Mouse (Mus musculus): ENCODE data around the gene Tbx4. TPM values are rescaled to one million over a fixed set of nuclear protein-coding genes. Genes with fewer than 3 reads are reported as not detected.
A peak's percentile ranks its signal among the peaks of the same experiment; 100 is the strongest.

Gene Tbx4
- polyA plus RNA-seq, 1 experiment from 2014 or later: 0.21 TPM

GRCm38 (mm10) chr11:85886429-85886785 is 185 bp downstream of the Tbx4 start:
- Histone ChIP-seq H3K9me3 (ENCODE audit: control insufficient read depth, low read length) (no peaks in the 10 kb centered on the region), H3K4me2 (ENCODE audit: low read depth, low read length, severe bottlenecking) (no peak overlapping the region), H3K4me1 (replicated peaks; ENCODE audit: control insufficient read depth, insufficient read depth, low read length) (peaks cover 13% of the 10 kb centered on the region), H3K27me3 (ENCODE audit: control insufficient read depth, insufficient read depth, low read length) (peaks cover 59% of the 10 kb centered on the region), H3K27ac (ENCODE audit: low read depth, low read length) (no peak overlapping the region), H3K9ac (ENCODE audit: low read length) (no peak overlapping the region), H3K36me3 (ENCODE audit: control insufficient read depth, insufficient read depth, low read length) (no peaks in the 10 kb centered on the region), H3K4me3 (ENCODE audit: low read depth, low read length) (no peak overlapping the region)
- DNase-seq (ENCODE audit: low spot score): no peak
- ATAC-seq (replicated peaks; ENCODE audit: low FRiP score): no peak
- 1% methylated on average over 22 of the region's 22 CpGs for WGBS

DNA sequence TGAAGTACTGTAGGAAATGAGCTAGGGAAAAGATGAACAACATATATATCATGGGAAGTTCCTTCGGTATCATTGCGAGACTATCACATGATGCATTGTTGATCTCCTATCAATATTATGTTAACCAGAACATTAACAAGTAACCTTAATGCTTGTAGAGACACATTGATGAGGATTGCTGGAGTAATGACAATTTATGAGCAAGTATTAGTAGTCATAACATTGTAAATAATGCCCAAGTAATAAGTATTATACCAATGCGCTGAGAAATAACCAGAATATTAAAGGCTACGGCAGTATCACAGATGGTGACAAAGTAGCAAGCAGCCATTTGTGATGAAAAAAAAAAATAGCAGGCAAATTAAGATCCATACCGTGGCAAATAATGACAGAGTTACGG is 1.1 kb downstream of the Tbx4 start:
- DNase-seq (ENCODE audit: low spot score): no peak
- no peaks in the 10 kb centered on the region for H3K9me3 ChIP-seq (ENCODE audit: control insufficient read depth, low read length)
- no peak for ATAC-seq (replicated peaks; ENCODE audit: low FRiP score)
- no peaks in the 10 kb centered on the region for H3K36me3 ChIP-seq (ENCODE audit: control insufficient read depth, insufficient read depth, low read length)
- no peak overlapping the region for H3K4me2 ChIP-seq (ENCODE audit: low read depth, low read length, severe bottlenecking)
- H3K4me1 ChIP-seq (replicated peaks; ENCODE audit: control insufficient read depth, insufficient read depth, low read length): peaks cover 13% of the 10 kb centered on the region
- no peak overlapping the region for H3K9ac ChIP-seq (ENCODE audit: low read length)
- H3K4me3 ChIP-seq (ENCODE audit: low read depth, low read length): no peak overlapping the region
- peaks cover 68% of the 10 kb centered on the region for H3K27me3 ChIP-seq (ENCODE audit: control insufficient read depth, insufficient read depth, low read length)
- WGBS: 19% methylated on average over 6 of the region's 6 CpGs
- no peak overlapping the region for H3K27ac ChIP-seq (ENCODE audit: low read depth, low read length)

DNA sequence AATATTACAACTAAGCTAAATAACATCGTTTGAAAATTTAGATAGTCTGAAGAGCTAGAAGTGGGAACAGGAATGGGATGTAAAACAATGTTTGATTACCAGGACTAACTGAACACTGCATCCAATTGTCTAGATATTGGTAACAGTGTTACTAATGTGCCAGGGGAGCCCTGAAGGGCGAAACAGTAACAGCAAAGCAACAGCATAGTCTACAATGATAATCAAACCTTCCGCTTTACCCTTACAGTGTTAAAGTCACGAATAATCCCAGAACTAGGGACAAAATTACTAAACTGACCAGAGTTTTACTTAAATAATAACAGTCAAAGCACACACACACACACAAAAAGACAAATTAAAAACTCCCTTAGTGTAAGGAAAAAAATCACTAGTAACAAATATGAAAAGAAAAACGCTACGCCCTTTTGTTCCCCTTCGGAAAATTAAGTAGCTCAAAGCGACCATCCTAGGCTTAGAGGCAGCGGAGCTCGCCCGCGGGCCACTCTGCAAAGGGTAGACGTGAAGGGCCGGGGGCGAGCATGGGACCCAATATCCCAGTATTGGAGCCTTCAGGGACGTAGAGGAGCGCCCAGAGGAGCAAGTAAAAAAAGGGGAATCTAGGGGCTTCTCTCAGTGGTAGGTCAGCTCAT is 1.7 kb downstream of the Tbx4 start:
- WGBS: 1% methylated on average over 17 of the region's 17 CpGs
- no peak overlapping the region for H3K4me3 ChIP-seq (ENCODE audit: low read depth, low read length)
- ATAC-seq (replicated peaks; ENCODE audit: low FRiP score) (no peak), DNase-seq (ENCODE audit: low spot score) (no peak)
- no peak overlapping the region for H3K9ac ChIP-seq (ENCODE audit: low read length)
- peaks cover 75% of the 10 kb centered on the region for H3K27me3 ChIP-seq (ENCODE audit: control insufficient read depth, insufficient read depth, low read length)
- H3K27ac ChIP-seq (ENCODE audit: low read depth, low read length): no peak overlapping the region
- no peaks in the 10 kb centered on the region for H3K36me3 ChIP-seq (ENCODE audit: control insufficient read depth, insufficient read depth, low read length)
- no peak overlapping the region for H3K4me2 ChIP-seq (ENCODE audit: low read depth, low read length, severe bottlenecking)
- peaks cover 13% of the 10 kb centered on the region for H3K4me1 ChIP-seq (replicated peaks; ENCODE audit: control insufficient read depth, insufficient read depth, low read length)
- no peaks in the 10 kb centered on the region for H3K9me3 ChIP-seq (ENCODE audit: control insufficient read depth, low read length)

GRCm38 (mm10) chr11:85888451-85888961 is 2.3 kb downstream of the Tbx4 start:
- H3K9me3 ChIP-seq (ENCODE audit: control insufficient read depth, low read length): no peaks in the 10 kb centered on the region
- H3K27ac ChIP-seq (ENCODE audit: low read depth, low read length): no peak overlapping the region
- H3K4me3 ChIP-seq (ENCODE audit: low read depth, low read length): no peak overlapping the region
- H3K36me3 ChIP-seq (ENCODE audit: control insufficient read depth, insufficient read depth, low read length): no peaks in the 10 kb centered on the region
- peaks cover 13% of the 10 kb centered on the region for H3K4me1 ChIP-seq (replicated peaks; ENCODE audit: control insufficient read depth, insufficient read depth, low read length)
- no peak overlapping the region for H3K9ac ChIP-seq (ENCODE audit: low read length)
- H3K27me3 ChIP-seq (ENCODE audit: control insufficient read depth, insufficient read depth, low read length): peaks cover 80% of the 10 kb centered on the region
- ATAC-seq (replicated peaks; ENCODE audit: low FRiP score) (no peak), DNase-seq (ENCODE audit: low spot score) (peak; percentile 66)
- WGBS: 3% methylated on average over 26 of the region's 26 CpGs
- H3K4me2 ChIP-seq (ENCODE audit: low read depth, low read length, severe bottlenecking): no peak overlapping the region

GRCm38 (mm10) chr11:85889056-85889729 is 3.0 kb downstream of the Tbx4 start:
- Histone ChIP-seq H3K9me3 (ENCODE audit: control insufficient read depth, low read length) (no peaks in the 10 kb centered on the region), H3K27ac (ENCODE audit: low read depth, low read length) (no peak overlapping the region), H3K36me3 (ENCODE audit: control insufficient read depth, insufficient read depth, low read length) (no peaks in the 10 kb centered on the region), H3K4me3 (ENCODE audit: low read depth, low read length) (no peak overlapping the region), H3K27me3 (ENCODE audit: control insufficient read depth, insufficient read depth, low read length) (peaks cover 86% of the 10 kb centered on the region), H3K9ac (ENCODE audit: low read length) (no peak overlapping the region), H3K4me1 (replicated peaks; ENCODE audit: control insufficient read depth, insufficient read depth, low read length) (peaks cover 13% of the 10 kb centered on the region), H3K4me2 (ENCODE audit: low read depth, low read length, severe bottlenecking) (no peak overlapping the region)
- ATAC-seq (replicated peaks; ENCODE audit: low FRiP score) (no peak), DNase-seq (ENCODE audit: low spot score) (no peak)
- WGBS: 10% methylated on average over 8 of the region's 8 CpGs

GRCm38 (mm10) chr11:85889730-85890562 is 3.7 kb downstream of the Tbx4 start:
- ATAC-seq (replicated peaks; ENCODE audit: low FRiP score) (no peak), DNase-seq (ENCODE audit: low spot score) (no peak)
- peaks cover 15% of the 10 kb centered on the region for H3K4me1 ChIP-seq (replicated peaks; ENCODE audit: control insufficient read depth, insufficient read depth, low read length)
- WGBS: under 1% methylated on average over 47 of the region's 47 CpGs
- peaks cover 87% of the 10 kb centered on the region for H3K27me3 ChIP-seq (ENCODE audit: control insufficient read depth, insufficient read depth, low read length)
- H3K4me2 ChIP-seq (ENCODE audit: low read depth, low read length, severe bottlenecking): no peak overlapping the region
- no peaks in the 10 kb centered on the region for H3K36me3 ChIP-seq (ENCODE audit: control insufficient read depth, insufficient read depth, low read length)
- H3K9ac ChIP-seq (ENCODE audit: low read length): no peak overlapping the region
- H3K27ac ChIP-seq (ENCODE audit: low read depth, low read length): no peak overlapping the region
- no peaks in the 10 kb centered on the region for H3K9me3 ChIP-seq (ENCODE audit: control insufficient read depth, low read length)
- H3K4me3 ChIP-seq (ENCODE audit: low read depth, low read length): no peak overlapping the region

- ATAC-seq (replicated peaks; ENCODE audit: low FRiP score): no peak
- H3K27ac ChIP-seq (ENCODE audit: low read depth, low read length): no peak overlapping the region
- DNase-seq (ENCODE audit: low spot score): no peak
Measured at GRCm38 (mm10) chr11:85890563-85890845, 4.3 kb downstream of the Tbx4 start.

DNA sequence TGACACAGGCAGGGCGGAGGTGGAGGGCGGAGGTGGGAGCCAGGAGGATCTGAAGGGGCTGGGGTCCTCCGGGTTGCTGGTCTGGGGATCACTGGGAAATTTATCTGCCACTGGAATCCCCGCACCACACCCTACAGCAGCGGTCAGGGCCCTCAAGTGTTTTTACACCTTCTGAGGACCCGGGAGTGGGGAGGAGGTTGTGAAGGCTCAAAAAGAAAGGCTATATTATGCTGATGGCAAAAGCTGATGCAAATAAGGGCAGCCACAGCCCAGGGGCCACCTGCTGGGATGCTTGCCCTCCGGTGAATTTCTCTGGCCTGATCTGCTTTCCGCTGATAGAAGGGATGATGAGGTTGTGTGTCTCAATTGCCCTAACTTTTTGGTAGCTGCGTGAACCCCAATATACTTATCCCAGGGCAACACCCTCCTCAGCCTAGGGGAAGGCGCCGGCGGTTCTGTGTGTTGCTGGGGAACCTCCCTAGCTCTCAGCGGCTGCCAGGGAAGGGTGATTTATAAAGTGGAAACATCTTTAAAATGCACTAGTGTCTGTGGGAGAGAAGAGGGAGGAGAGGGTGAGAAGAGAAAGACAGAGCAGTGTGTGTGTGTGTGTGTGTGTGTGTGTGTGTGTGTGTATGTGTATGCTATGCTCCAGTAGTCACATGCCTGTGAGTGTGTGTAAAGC is 4.9 kb downstream of the Tbx4 start:
- Histone ChIP-seq H3K27me3 (ENCODE audit: control insufficient read depth, insufficient read depth, low read length) (peaks cover 87% of the 10 kb centered on the region), H3K4me2 (ENCODE audit: low read depth, low read length, severe bottlenecking) (no peak overlapping the region), H3K36me3 (ENCODE audit: control insufficient read depth, insufficient read depth, low read length) (no peaks in the 10 kb centered on the region), H3K9me3 (ENCODE audit: control insufficient read depth, low read length) (no peaks in the 10 kb centered on the region), H3K4me3 (ENCODE audit: low read depth, low read length) (no peak overlapping the region), H3K27ac (ENCODE audit: low read depth, low read length) (no peak overlapping the region), H3K4me1 (replicated peaks; ENCODE audit: control insufficient read depth, insufficient read depth, low read length) (peaks cover 16% of the 10 kb centered on the region), H3K9ac (ENCODE audit: low read length) (no peak overlapping the region)
- WGBS: 0% methylated on average over 13 of the region's 13 CpGs
- ATAC-seq (replicated peaks; ENCODE audit: low FRiP score): no peak
- no peak for DNase-seq (ENCODE audit: low spot score)

More at GRCm38 (mm10) chr11:85890563-85890845, 4.3 kb downstream of the Tbx4 start:
- Histone ChIP-seq H3K27me3 (ENCODE audit: control insufficient read depth, insufficient read depth, low read length) (peaks cover 87% of the 10 kb centered on the region), H3K36me3 (ENCODE audit: control insufficient read depth, insufficient read depth, low read length) (no peaks in the 10 kb centered on the region), H3K4me3 (ENCODE audit: low read depth, low read length) (no peak overlapping the region), H3K9me3 (ENCODE audit: control insufficient read depth, low read length) (no peaks in the 10 kb centered on the region), H3K4me2 (ENCODE audit: low read depth, low read length, severe bottlenecking) (no peak overlapping the region), H3K9ac (ENCODE audit: low read length) (no peak overlapping the region), H3K4me1 (replicated peaks; ENCODE audit: control insufficient read depth, insufficient read depth, low read length) (peaks cover 17% of the 10 kb centered on the region)
- WGBS: 2% methylated on average over 13 of the region's 13 CpGs
